Mouse (Mus musculus) bone marrow, adult 2 months (tissue): ENCODE data around the gene Rnaseh2a.

ENCODE experiments used
- CTCF ChIP-seq: fragments of 200-500 bp; IDR thresholded peaks from 2 replicates; pipeline ENCODE4 v1.5.1; 2011; ENCODE audit warnings: low read length, control low read depth; ENCODE audit not compliant: control insufficient read depth, insufficient read depth
- POLR2A ChIP-seq: fragments of 200-500 bp; IDR thresholded peaks from 2 replicates; pipeline ENCODE4 v1.6.1; 2011; ENCODE audit warnings: low read depth, mild to moderate bottlenecking, control low read depth, low read length, borderline replicate concordance; ENCODE audit not compliant: control insufficient read depth

GRCm38 (mm10) chr8:84997649-84998295, 28.2 kb upstream of the Rnaseh2a start:
- TF ChIP-seq POLR2A (peak; percentile 38; the same call in 1 of the 2 replicates), CTCF (peak; percentile 99)
